Mouse (Mus musculus): ENCODE data around the gene Abce1. TPM values are rescaled to one million over a fixed set of nuclear protein-coding genes. Genes with fewer than 3 reads are reported as not detected.

Gene Abce1
- 62.7 and 69.8 TPM in 2 replicates for polyA plus RNA-seq (2015; fragmentation: Nextera tagmentation; extraction: Ambion mirVana)

DNA sequence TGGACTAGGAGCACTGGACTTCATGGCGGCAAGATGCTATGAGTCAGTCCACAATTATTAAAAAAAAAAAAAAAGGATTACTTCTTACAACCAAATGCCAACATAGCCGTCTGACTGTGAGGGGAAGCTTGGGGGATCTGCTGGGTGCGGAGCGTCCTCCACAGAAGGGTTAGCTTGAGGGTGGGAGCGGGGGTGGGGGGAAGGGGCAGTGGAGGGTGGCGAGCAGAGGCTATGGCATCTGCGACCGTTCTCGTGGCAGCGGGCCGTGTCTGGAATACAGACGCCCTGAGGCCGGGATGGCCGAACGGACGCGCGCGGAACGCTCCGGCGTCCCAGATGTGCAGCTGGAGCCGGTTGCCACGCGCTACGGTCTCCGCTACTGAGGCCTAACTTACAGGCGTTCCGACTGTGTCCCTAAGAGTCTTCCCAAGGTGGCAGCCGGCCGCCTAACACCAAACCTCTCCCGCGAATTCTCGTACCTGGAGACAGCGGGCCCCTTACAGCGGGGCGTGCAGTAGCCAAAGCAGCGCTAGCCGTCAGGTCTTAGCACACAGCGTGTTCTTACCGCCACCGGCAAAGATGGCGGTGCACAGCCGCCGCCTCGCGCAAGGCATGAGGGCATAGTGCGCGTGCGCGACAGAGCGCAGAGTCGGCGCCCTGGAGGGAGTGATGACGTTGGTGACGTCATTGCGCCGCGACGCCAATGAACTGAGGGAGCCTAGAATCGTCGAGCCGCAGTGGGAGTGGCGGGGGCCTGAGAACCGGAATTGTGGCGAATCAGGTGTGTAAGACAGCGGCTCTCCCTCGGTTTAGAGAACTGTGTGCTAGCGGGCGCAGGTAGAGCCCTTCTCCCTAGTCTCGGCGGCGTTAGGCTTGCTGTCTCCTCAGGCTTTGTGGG is at the start of gene Abce1, which contains the start of gene Anapc10:
Gene Abce1, minus strand, starts transcription at position 677 of the 898 bp plus-strand sequence.
Gene Anapc10, plus strand, starts transcription at position 757 of the 898 bp plus-strand sequence.
- Histone ChIP-seq H3K9ac (ENCODE audit: low read depth, low read length) (peak within 1 kb of the TSS; percentile 88), H3K4me2 (ENCODE audit: low read length) (peak within 1 kb of the TSS; percentile 79), H3K4me3 (replicated peaks; ENCODE audit: low read depth, low read length) (peak within 1 kb of the TSS; percentile 94), H3K27ac (peak within 1 kb of the TSS; percentile 92), H3K4me1 (replicated peaks; ENCODE audit: insufficient read depth, low read length) (no peaks in the 10 kb centered on the region), H3K27me3 (ENCODE audit: insufficient read depth, low read length) (no peaks in the 10 kb centered on the region), H3K36me3 (ENCODE audit: insufficient read depth, low read length) (peaks cover 5% of the 10 kb centered on the region; the same call in 1 of the 2 replicates), H3K9me3 (replicated peaks; ENCODE audit: low read length) (no peaks in the 10 kb centered on the region)
- DNase-seq (ENCODE audit: low spot score) (peak; percentile 99), ATAC-seq (replicated peaks; ENCODE audit: low FRiP score, low read depth) (peak; percentile 99)
- WGBS, result under 1% methylated on average over 73 of the region's 73 CpGs
- no peak for TF ChIP-seq CTCF (IDR thresholded peaks at IDR 0.05; ENCODE audit: low read depth)

DNA sequence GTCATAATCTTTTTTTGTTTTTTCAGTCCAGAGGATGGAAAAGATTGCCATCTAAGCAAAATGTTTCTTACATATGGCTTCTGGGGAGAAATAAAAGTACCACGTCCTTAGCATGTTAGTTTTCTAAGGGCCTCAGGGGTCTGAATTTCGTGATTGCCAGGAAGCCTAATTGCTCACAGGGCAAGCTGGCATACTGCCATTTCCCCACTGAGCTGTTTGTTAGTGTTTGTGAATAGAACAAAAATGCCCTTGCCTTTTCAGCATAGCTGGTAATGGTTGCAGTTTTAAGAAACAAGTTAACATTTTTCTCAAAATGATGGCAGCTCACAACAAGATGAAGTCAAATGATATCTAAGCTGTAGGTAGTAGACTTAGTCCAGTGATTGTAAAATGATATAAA is 38.8 kb upstream of the Abce1 start:
- Histone ChIP-seq H3K9me3 (replicated peaks; ENCODE audit: low read length) (no peaks in the 10 kb centered on the region), H3K27ac (no peak overlapping the region), H3K4me2 (ENCODE audit: low read length) (no peak overlapping the region), H3K27me3 (ENCODE audit: insufficient read depth, low read length) (no peaks in the 10 kb centered on the region), H3K36me3 (ENCODE audit: insufficient read depth, low read length) (no peaks in the 10 kb centered on the region), H3K9ac (ENCODE audit: low read depth, low read length) (no peak overlapping the region), H3K4me3 (replicated peaks; ENCODE audit: low read depth, low read length) (no peak overlapping the region), H3K4me1 (replicated peaks; ENCODE audit: insufficient read depth, low read length) (no peaks in the 10 kb centered on the region)
- no peak for ATAC-seq (replicated peaks; ENCODE audit: low FRiP score, low read depth)
- 61% methylated on average over 2 of the region's 2 CpGs for WGBS
- no peak for DNase-seq (ENCODE audit: low spot score)
- TF ChIP-seq CTCF (IDR thresholded peaks at IDR 0.05; ENCODE audit: low read depth), result no peak

DNA sequence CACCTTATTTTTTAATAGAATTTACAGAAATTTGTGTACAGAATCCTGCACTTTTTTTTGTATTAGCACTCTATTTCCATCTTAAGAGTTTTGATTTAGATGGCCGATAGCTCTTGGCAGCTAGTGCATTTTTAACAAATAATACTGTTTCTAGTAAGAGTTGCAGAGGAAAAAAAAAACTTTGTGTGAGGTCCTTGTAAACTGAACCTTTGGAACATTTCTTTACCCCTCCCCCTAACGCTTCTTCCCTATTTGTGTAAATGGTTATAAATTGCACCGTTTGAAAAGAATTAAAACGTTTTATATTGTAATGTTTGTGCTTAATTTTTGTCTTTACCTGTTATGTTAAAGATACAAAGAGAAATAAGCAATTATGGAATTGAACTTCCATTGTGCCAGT is 37.1 kb upstream of the Abce1 start:
- no peak for ATAC-seq (replicated peaks; ENCODE audit: low FRiP score, low read depth)
- no peaks in the 10 kb centered on the region for H3K36me3 ChIP-seq (ENCODE audit: insufficient read depth, low read length)
- no peaks in the 10 kb centered on the region for H3K4me1 ChIP-seq (replicated peaks; ENCODE audit: insufficient read depth, low read length)
- no peaks in the 10 kb centered on the region for H3K27me3 ChIP-seq (ENCODE audit: insufficient read depth, low read length)
- H3K27ac ChIP-seq, result no peak overlapping the region
- H3K9ac ChIP-seq (ENCODE audit: low read depth, low read length), result no peak overlapping the region
- H3K4me2 ChIP-seq (ENCODE audit: low read length), result no peak overlapping the region
- no peak for DNase-seq (ENCODE audit: low spot score)
- 63% methylated on average over 4 of the region's 4 CpGs for WGBS
- TF ChIP-seq CTCF (IDR thresholded peaks at IDR 0.05; ENCODE audit: low read depth), result no peak
- H3K9me3 ChIP-seq (replicated peaks; ENCODE audit: low read length), result no peaks in the 10 kb centered on the region
- H3K4me3 ChIP-seq (replicated peaks; ENCODE audit: low read depth, low read length), result no peak overlapping the region

GRCm38 (mm10) chr8:79748171-79748570 is 36.6 kb upstream of the Abce1 start:
- DNase-seq (ENCODE audit: low spot score), result no peak
- no peaks in the 10 kb centered on the region for H3K36me3 ChIP-seq (ENCODE audit: insufficient read depth, low read length)
- H3K27me3 ChIP-seq (ENCODE audit: insufficient read depth, low read length), result no peaks in the 10 kb centered on the region
- 58% methylated on average over 2 of the region's 2 CpGs for WGBS
- H3K27ac ChIP-seq, result no peak overlapping the region
- no peak overlapping the region for H3K4me2 ChIP-seq (ENCODE audit: low read length)
- no peak for TF ChIP-seq CTCF (IDR thresholded peaks at IDR 0.05; ENCODE audit: low read depth)
- H3K9me3 ChIP-seq (replicated peaks; ENCODE audit: low read length), result no peaks in the 10 kb centered on the region
- no peak for ATAC-seq (replicated peaks; ENCODE audit: low FRiP score, low read depth)
- H3K9ac ChIP-seq (ENCODE audit: low read depth, low read length), result no peak overlapping the region
- H3K4me1 ChIP-seq (replicated peaks; ENCODE audit: insufficient read depth, low read length), result no peaks in the 10 kb centered on the region
- H3K4me3 ChIP-seq (replicated peaks; ENCODE audit: low read depth, low read length), result no peak overlapping the region

DNA sequence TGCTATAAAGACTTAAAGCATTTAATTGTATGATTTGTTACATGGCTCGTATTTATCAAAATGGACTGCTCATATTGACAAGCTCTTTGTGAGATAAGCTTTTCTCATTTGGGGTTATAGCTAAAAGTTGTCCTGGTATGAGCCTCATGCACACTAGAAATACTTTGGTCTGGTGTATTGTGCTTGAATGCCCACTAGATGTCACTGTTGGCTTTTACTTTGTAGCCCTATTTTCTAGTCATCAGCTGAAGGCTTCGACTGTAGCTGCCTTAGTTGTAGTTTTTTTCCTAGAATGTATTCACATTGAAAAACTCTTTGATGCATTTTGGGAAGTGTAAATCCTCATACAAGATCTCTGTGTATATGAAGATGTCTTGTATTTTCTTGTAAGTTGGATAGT is 22.8 kb upstream of the Abce1 start:
- peaks cover 7% of the 10 kb centered on the region; the same call in 1 of the 2 replicates for H3K36me3 ChIP-seq (ENCODE audit: insufficient read depth, low read length)
- no peaks in the 10 kb centered on the region for H3K9me3 ChIP-seq (replicated peaks; ENCODE audit: low read length)
- TF ChIP-seq CTCF (IDR thresholded peaks at IDR 0.05; ENCODE audit: low read depth), result peak; percentile 85
- no peak overlapping the region for H3K27ac ChIP-seq
- peak; percentile 89 for DNase-seq (ENCODE audit: low spot score)
- WGBS, result 21% methylated on average over 2 of the region's 2 CpGs
- 0 out of 2 replicates have a peak, but pooled peaks have one; percentile 43 for ATAC-seq (replicated peaks; ENCODE audit: low FRiP score, low read depth)
- no peaks in the 10 kb centered on the region for H3K4me1 ChIP-seq (replicated peaks; ENCODE audit: insufficient read depth, low read length)
- H3K4me2 ChIP-seq (ENCODE audit: low read length), result no peak overlapping the region
- H3K27me3 ChIP-seq (ENCODE audit: insufficient read depth, low read length), result no peaks in the 10 kb centered on the region
- no peak overlapping the region for H3K4me3 ChIP-seq (replicated peaks; ENCODE audit: low read depth, low read length)
- no peak overlapping the region for H3K9ac ChIP-seq (ENCODE audit: low read depth, low read length)

GRCm38 (mm10) chr8:79727900-79728299 is 16.4 kb upstream of the Abce1 start:
- no peak overlapping the region for H3K27ac ChIP-seq
- no peaks in the 10 kb centered on the region for H3K9me3 ChIP-seq (replicated peaks; ENCODE audit: low read length)
- ATAC-seq (replicated peaks; ENCODE audit: low FRiP score, low read depth) (no peak), DNase-seq (ENCODE audit: low spot score) (no peak)
- peak; percentile 40; the same call in 1 of the 2 replicates for TF ChIP-seq CTCF (IDR thresholded peaks at IDR 0.05; ENCODE audit: low read depth)
- no peaks in the 10 kb centered on the region for H3K4me1 ChIP-seq (replicated peaks; ENCODE audit: insufficient read depth, low read length)
- no peak overlapping the region for H3K9ac ChIP-seq (ENCODE audit: low read depth, low read length)
- H3K4me3 ChIP-seq (replicated peaks; ENCODE audit: low read depth, low read length), result no peak overlapping the region
- H3K36me3 ChIP-seq (ENCODE audit: insufficient read depth, low read length), result peaks cover 9% of the 10 kb centered on the region; the same call in 1 of the 2 replicates
- 100% methylated on average over 1 of the region's 1 CpGs for WGBS
- H3K27me3 ChIP-seq (ENCODE audit: insufficient read depth, low read length), result no peaks in the 10 kb centered on the region
- no peak overlapping the region for H3K4me2 ChIP-seq (ENCODE audit: low read length)
